Mouse (Mus musculus) brain, embryonic 14.5 days (tissue): ENCODE measurements around the gene Aqp12.

ENCODE experiments used
- CTCF ChIP-seq: fragments of 200-500 bp; IDR thresholded peaks from 2 replicates; pipeline ENCODE4 v1.5.1; 2012; ENCODE audit warnings: inconsistent platforms, mild to moderate bottlenecking, moderate library complexity, borderline replicate concordance; ENCODE audit not compliant: insufficient read depth, insufficient read length; ENCODE audit errors: extremely low read depth
- POLR2A ChIP-seq: fragments of 200-500 bp; IDR thresholded peaks from 2 replicates; pipeline ENCODE4 v1.6.1; 2012; ENCODE audit warnings: mild to moderate bottlenecking, inconsistent platforms, borderline replicate concordance; ENCODE audit not compliant: poor library complexity, insufficient read depth, insufficient read length, severe bottlenecking; ENCODE audit errors: extremely low read depth

DNA sequence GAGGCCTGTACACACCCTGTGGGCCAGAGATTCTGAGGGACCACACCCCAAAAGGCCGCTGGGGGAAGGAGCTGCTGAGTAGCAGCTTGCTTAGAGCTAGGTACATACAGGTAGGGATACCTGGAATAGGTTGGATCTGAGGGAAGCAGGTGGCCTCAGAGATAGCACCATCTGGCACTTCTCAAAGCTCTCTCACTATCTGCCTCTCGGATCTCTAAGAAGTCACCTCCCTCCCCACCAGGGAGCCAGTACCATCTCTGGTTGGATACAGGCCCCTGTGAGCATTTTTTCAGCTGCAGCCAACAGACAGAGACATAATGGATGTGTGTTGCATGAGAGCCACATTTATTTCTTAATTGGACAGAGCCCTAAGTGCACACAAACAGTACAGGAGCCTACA, 9.0 kb downstream of the Aqp12 start:
- TF ChIP-seq CTCF (no peak), POLR2A (no peak)
